Mouse (Mus musculus): ENCODE results near the gene 1110057P08Rik.
"Not testable (repeated sequence)": the region's sequence is repeated elsewhere in the genome, so short reads cannot be mapped to it uniquely, and the experiment has no call there.

The 1110057P08Rik gene

DNA sequence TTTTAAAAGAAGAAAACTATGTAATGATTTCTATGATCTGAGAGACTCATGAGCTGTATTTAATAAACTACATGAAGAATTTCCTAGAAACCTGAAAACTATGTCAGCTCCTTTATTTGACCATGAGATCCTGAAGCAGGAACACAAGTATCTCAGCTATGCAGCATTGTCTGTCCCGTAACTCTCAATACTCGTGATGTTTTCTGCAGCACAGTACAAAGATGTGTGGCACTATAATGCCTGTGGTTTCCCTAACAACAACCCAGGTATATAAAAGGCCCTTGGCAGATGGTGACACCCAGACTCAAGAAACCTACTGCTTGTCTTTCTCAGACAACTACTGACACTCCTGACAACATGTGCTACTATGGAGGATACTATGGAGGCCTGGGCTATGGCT lies at the start of gene 1110057P08Rik:
1110057P08Rik (plus strand) TSS at position 301 of the 400 bp plus-strand sequence.
- no peak for DNase-seq (ENCODE audit: extremely low read depth, low read depth, low spot score)

DNA sequence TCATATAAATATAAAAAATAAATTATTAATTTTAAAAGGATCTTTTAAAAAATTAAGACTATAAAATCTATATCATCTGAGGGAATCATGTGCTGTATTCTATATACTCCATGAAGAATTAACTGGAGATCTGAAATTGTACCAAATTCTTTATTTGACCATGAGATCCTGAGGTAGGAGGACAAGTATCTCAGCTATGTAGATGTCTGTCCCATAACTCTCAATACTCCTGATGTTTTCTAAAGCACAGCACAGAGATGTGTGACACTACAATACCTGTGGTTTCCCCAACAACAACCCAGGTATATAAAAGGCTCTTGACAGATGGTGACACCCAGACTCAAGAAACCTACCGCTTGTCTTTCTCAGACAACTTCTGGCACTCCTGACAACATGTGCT lies 34.0 kb upstream of the 1110057P08Rik start, which contains the start of gene Gm6358:
Gm6358 (plus strand) TSS at position 301 of the 400 bp plus-strand sequence.
- DNase-seq (ENCODE audit: extremely low read depth, low read depth, low spot score): no peak

DNA sequence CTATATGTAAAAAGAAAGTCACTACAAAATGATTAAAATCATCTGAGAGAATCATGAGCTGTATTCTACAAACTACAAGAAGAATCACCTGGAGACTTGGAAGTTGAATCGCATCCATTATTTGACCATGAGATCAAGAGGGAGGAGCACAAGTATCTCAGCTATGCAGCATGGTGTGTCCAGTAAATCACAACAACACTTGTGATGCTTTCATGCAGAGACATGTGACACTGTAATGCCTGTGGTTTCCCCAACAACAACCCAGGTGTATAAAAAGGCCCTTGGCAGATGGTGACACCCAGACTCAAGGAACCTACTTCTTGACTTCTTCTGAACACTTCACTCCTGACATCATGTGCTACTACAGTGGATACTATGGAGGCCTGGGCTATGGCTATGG lies 23.7 kb upstream of the 1110057P08Rik start, which contains the start of gene Gm10061:
Gm10061 (plus strand) TSS at position 301 of the 400 bp plus-strand sequence.
- no peak for DNase-seq (ENCODE audit: extremely low read depth, low read depth, low spot score)

DNA sequence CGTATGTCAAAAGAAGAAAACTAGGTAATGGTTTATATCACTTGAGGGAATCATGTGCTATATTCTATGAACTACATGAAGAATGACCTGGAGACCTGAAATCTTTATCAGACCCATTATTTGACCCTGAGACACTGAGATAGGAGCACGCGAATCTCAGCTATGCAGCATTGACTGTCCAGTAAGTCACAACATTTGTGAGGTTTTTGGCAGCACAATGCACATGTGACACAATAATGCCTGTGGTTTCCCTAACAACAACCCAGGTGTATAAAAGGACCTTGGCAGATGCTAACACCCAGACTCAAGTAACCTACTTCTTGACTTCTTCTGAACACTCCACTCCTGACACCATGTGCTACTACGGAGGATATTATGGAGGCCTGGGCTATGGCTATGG lies 16.9 kb upstream of the 1110057P08Rik start, which contains the start of gene Gm9789:
Gm9789 (plus strand) TSS at position 301 of the 400 bp plus-strand sequence.
- no peak for DNase-seq (ENCODE audit: extremely low read depth, low read depth, low spot score)

DNA sequence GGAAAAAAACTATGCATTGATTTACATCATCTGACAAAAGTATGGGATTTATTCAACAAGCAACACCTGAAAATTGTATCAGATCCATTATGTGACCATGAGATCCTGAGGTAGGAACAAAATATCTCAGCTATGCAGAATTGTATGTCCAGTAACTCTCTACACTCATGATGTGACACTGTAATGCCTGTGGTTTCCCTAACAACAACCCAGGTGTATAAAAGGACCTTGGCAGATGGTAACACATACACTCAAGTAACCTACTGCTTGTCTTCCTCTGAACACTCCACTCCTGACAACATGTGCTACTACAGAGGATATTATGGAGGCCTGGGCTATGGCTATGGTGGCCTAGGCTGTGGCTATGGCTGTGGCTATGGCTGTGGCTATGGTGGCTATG lies 5.3 kb upstream of the 1110057P08Rik start, which contains the start of gene Gm7735:
Gm7735 (plus strand) TSS at position 301 of the 400 bp plus-strand sequence.
- DNase-seq (ENCODE audit: extremely low read depth, low read depth, low spot score): not testable (repeated sequence)

DNA sequence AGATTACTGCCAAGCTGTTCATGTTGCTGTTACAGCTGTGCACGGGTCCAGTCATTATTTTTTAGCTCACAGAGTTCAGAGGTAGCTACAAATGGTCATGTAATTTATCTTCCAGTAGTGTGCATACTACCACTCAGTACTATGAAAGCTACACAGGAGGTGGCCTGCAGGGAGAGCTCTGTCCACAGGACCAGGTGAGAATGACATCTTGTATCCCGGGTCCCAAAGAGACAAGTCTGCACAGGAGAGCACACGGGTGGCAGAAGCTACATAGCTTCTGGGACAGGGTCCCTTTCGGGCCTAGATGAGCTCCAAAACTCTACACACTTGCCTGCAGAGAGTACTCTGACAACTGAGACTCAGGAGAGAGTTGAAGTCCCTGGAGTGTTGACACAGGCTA lies 14.1 kb downstream of the 1110057P08Rik start:
- no peak for DNase-seq (ENCODE audit: extremely low read depth, low read depth, low spot score)

DNA sequence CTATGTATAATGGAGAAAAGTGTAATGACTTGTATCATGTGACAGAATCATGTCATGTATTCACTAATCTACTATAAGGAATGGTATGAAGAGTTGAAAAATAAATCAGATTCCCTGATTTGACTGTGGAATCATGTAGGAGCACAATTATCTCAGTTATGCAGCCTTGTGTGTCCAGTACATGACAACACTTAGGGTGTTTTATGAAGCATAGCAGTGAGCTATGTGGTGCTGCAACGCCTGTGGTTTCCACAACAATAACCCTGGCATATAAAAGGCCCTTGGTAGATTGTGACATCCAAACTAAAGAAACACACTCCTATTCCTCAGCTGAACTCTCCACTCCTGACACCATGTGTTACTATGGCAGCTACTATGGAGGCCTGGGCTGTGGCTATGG lies 31.0 kb downstream of the 1110057P08Rik start, which contains the start of gene Krtap20-2:
Krtap20-2 (plus strand) TSS at position 301 of the 400 bp plus-strand sequence.
- no peak for DNase-seq (ENCODE audit: extremely low read depth, low read depth, low spot score)

Data from fat pad, adult 2 months (tissue).